Mouse (Mus musculus) myocyte (in vitro differentiated cells): ENCODE measurements around the gene Asap2.

Experiments
- E2F4 ChIP-seq: IDR thresholded peaks from one replicate; pipeline ENCODE4 v1.6.1; 2011; ENCODE audit warnings: mild to moderate bottlenecking, control low read depth, moderate library complexity; ENCODE audit not compliant: insufficient read depth
- MYOD1 ChIP-seq, 3 experiments: IDR thresholded peaks; one replicate each; pipeline ENCODE4 v1.6.1; 2011; ENCODE audit warnings: control low read depth in 2 of 3, low read depth in 2 of 3, mild to moderate bottlenecking in 2 of 3, moderate library complexity in 1 of 3; ENCODE audit not compliant: insufficient read length in 2 of 3, control insufficient read depth in 1 of 3
- POLR2A ChIP-seq: IDR thresholded peaks from one replicate; pipeline ENCODE4 v1.6.1; 2011; ENCODE audit warnings: low read depth, mild to moderate bottlenecking, control low read depth, moderate library complexity; ENCODE audit not compliant: insufficient read length
- POLR2AphosphoS2 ChIP-seq: IDR thresholded peaks from one replicate; pipeline ENCODE4 v1.6.1; 2011; ENCODE audit warnings: low read depth, control low read depth; ENCODE audit not compliant: insufficient read length
- SRF ChIP-seq: IDR thresholded peaks from one replicate; pipeline ENCODE4 v1.6.1; 2011; ENCODE audit warnings: low read depth; ENCODE audit not compliant: control insufficient read depth, insufficient read length
- USF1 ChIP-seq: IDR thresholded peaks from one replicate; pipeline ENCODE4 v1.6.1; 2011; ENCODE audit warnings: low read depth, mild to moderate bottlenecking, control low read depth, moderate library complexity

- TF ChIP-seq USF1 (no peak), POLR2A (no peak), E2F4 (no peak), MYOD1 (IDR thresholded peaks at IDR 0.05; ENCODE audit: control insufficient read depth in 1 of 3, insufficient read length in 2 of 3, low read depth in 2 of 3) (no peak), SRF (no peak), POLR2AphosphoS2 (no peak)
Observed at GRCm38 (mm10) chr12:21167741-21168140, 177.5 kb downstream of the Asap2 start.
